ENCODE assay signal across 8 mouse cellular contexts in the genomic region with DNA sequence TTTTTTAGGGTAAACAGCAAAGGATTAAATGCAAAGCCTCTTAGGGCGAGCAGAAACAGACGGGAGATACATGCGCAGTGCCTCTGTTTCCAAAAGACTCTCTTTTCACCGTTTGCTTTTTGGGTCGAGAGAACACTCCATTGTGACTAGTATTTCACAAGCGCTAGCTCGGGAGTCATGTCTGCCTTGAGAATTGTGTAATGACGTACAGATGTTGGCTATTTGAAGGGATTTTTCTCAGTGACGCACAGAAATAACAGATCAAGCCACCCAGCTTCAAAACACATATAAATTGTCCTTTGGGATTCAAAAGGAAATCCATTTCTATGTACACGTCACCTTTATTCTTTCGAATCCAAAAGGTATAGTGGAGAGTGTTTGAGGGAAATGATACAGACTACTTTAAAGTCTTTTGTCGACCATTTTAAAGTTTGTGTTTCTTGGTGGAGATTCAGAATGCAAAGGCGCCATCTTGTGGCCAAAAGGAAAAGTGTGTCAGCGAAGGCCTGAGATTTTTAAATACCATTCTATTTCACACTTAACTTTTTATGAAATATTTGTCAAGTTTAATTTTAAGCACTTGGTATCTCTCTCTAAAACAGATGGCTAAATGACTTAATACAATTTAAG.
DNase-seq lines count a peak whose midpoint lies in the region; ATAC-seq and TF ChIP-seq lines count a peak whose summit lies in the region.

No protein-coding gene starts in this region.

- H3K4me2 ChIP-seq in midbrain, postnatal 0 days (ENCODE audit: low read depth, low read length, poor library complexity, severe bottlenecking), result peak overlapping the region; percentile 37

- DNase-seq in kidney, adult 2 months, result peak; percentile 23
- no peak for DNase-seq in kidney, adult 11 months
- peak; percentile 54 for DNase-seq in MEL (ENCODE audit: low read depth, low spot score)
- peak; percentile 70 to 75 for DNase-seq in cerebellum, postnatal 10 days
- DNase-seq in gonadal fat pad, adult 2 months (ENCODE audit: low read depth), result peak; percentile 13
- DNase-seq in left cerebral cortex, postnatal 36 days (ENCODE audit: low spot score in 2 of 2), result peak; percentile 23 to 43
- peak; percentile 64 for DNase-seq in midbrain, postnatal 0 days (ENCODE audit: low spot score)

- no peaks in the 10 kb centered on the region for H3K4me1 ChIP-seq in kidney, adult 2 months (ENCODE audit: control insufficient read depth, insufficient read depth, low read length)
- no peaks in the 10 kb centered on the region for H3K4me1 ChIP-seq in MEL (ENCODE audit: control insufficient read depth in 1 of 2, insufficient read depth in 2 of 2, low read length in 2 of 2)
- no peaks in the 10 kb centered on the region for H3K4me1 ChIP-seq in midbrain, postnatal 0 days (ENCODE audit: insufficient read depth, low read length)

- no peak for TF ChIP-seq POLR2A in kidney, adult 2 months (IDR thresholded peaks at IDR 0.05; ENCODE audit: low read depth, low read length)
- no peak for TF ChIP-seq POLR2A in MEL (IDR thresholded peaks at IDR 0.05; ENCODE audit: control insufficient read depth in 1 of 2, insufficient read depth in 1 of 2, low read depth in 1 of 2, low read length in 2 of 2, poor library complexity in 1 of 2)

- H3K27ac ChIP-seq in kidney, adult 2 months (ENCODE audit: insufficient read depth, low read depth, low read length), result no peak overlapping the region
- no peak overlapping the region for H3K27ac ChIP-seq in MEL (ENCODE audit: control insufficient read depth, low read depth, low read length)
- no peak overlapping the region for H3K27ac ChIP-seq in midbrain, postnatal 0 days (ENCODE audit: low read depth, low read length)

- no peaks in the 10 kb centered on the region for H3K79me2 ChIP-seq in MEL (ENCODE audit: control insufficient read depth, insufficient read depth, low read length, poor library complexity)

- H3K27me3 ChIP-seq in kidney, adult 2 months (replicated peaks; ENCODE audit: control insufficient read depth, insufficient read depth, low read length), result no peaks in the 10 kb centered on the region
- H3K27me3 ChIP-seq in MEL (ENCODE audit: control insufficient read depth in 1 of 2, insufficient read depth in 2 of 2, low read length in 2 of 2), result no peaks in the 10 kb centered on the region
- H3K27me3 ChIP-seq in midbrain, postnatal 0 days (ENCODE audit: insufficient read depth, low read length), result no peaks in the 10 kb centered on the region

- no peak for TF ChIP-seq EP300 in MEL (IDR thresholded peaks at IDR 0.05; ENCODE audit: low read depth in 1 of 2, low read length in 2 of 2)

- TF ChIP-seq CTCF in kidney, adult 2 months (conservative IDR thresholded peaks at IDR 0.05; ENCODE audit: insufficient read depth, insufficient read length, low read depth, low read length), result 0 out of 2 replicates have a peak, but pooled peaks have one; percentile 14
- TF ChIP-seq CTCF in MEL (IDR thresholded peaks at IDR 0.05 in 2 of 3, conservative IDR thresholded peaks at IDR 0.05 in 1 of 3; ENCODE audit: control insufficient read depth in 1 of 3, insufficient read depth in 1 of 3, low read depth in 2 of 3, low read length in 3 of 3, poor library complexity in 1 of 3, severe bottlenecking in 1 of 3), result peak; percentile 62 to 77 (median 64)
- peak; percentile 91 for TF ChIP-seq CTCF in midbrain, postnatal 0 days (IDR thresholded peaks at IDR 0.05)

- no peak for ATAC-seq in midbrain, postnatal 0 days (ENCODE audit: low FRiP score)
- ATAC-seq in erythroid progenitor cell, adult 5-6 weeks (replicated peaks; ENCODE audit: low FRiP score, poor library complexity, severe bottlenecking), result no peak

- H3K9me3 ChIP-seq in MEL (replicated peaks; ENCODE audit: insufficient read depth, low read length), result no peaks in the 10 kb centered on the region
- H3K9me3 ChIP-seq in midbrain, postnatal 0 days (ENCODE audit: low read length), result no peaks in the 10 kb centered on the region

- TF ChIP-seq RAD21 in MEL (IDR thresholded peaks at IDR 0.05; ENCODE audit: low read depth, low read length), result peak; percentile 79

- H3K9ac ChIP-seq in MEL (ENCODE audit: control insufficient read depth, low read depth, low read length, poor library complexity, severe bottlenecking), result no peak overlapping the region
- H3K9ac ChIP-seq in midbrain, postnatal 0 days (replicated peaks; ENCODE audit: low read length, poor library complexity, severe bottlenecking), result no peak overlapping the region

- H3K36me3 ChIP-seq in kidney, adult 2 months (ENCODE audit: control insufficient read depth, insufficient read depth, low read length), result no peaks in the 10 kb centered on the region
- no peaks in the 10 kb centered on the region for H3K36me3 ChIP-seq in MEL (ENCODE audit: control insufficient read depth in 1 of 2, insufficient read depth in 2 of 2, low read length in 2 of 2)
- H3K36me3 ChIP-seq in midbrain, postnatal 0 days (ENCODE audit: insufficient read depth, low read length), result no peaks in the 10 kb centered on the region

- WGBS in kidney, adult 2 months, result 48% methylated on average over 14 of the region's 14 CpGs
- WGBS in midbrain, postnatal 0 days, result 36% methylated on average over 14 of the region's 14 CpGs

- intact Hi-C loops in left cerebral cortex, postnatal 36 days (cut with DNase I), result loop anchor here (2.0 to 10.0 kb wide), 2 partner anchors 214 to 1804 kb away; no protein-coding TSS in a partner anchor

- no peak overlapping the region for H3K4me3 ChIP-seq in kidney, adult 2 months (ENCODE audit: insufficient read depth, low read depth, low read length)
- no peak overlapping the region for H3K4me3 ChIP-seq in MEL (ENCODE audit: control insufficient read depth in 1 of 2, insufficient read depth in 1 of 2, low read depth in 2 of 2, low read length in 2 of 2)
- H3K4me3 ChIP-seq in midbrain, postnatal 0 days (ENCODE audit: low read depth, low read length), result peak overlapping the region; percentile 13; the same call in 1 of the 2 replicates

TF ChIP-seq in MEL, 35 proteins besides CTCF, POLR2A, EP300 and RAD21:
- TF ChIP-seq MYB (IDR thresholded peaks at IDR 0.05; ENCODE audit: low read depth, low read length) (no peak), E2F4 (IDR thresholded peaks at IDR 0.05; ENCODE audit: borderline replicate concordance, low read depth, low read length) (no peak), UBTF (IDR thresholded peaks at IDR 0.05; ENCODE audit: borderline replicate concordance, insufficient read depth, low read depth, low read length) (no peak), TCF12 (IDR thresholded peaks at IDR 0.05; ENCODE audit: low read depth, low read length) (no peak), MXI1 (IDR thresholded peaks at IDR 0.05; ENCODE audit: low read depth, low read length) (no peak), ZC3H11A (IDR thresholded peaks at IDR 0.05; ENCODE audit: low read depth, low read length) (peak; percentile 48), USF1 (IDR thresholded peaks at IDR 0.05; ENCODE audit: low read depth, low read length) (no peak), ZNF384 (IDR thresholded peaks at IDR 0.05; ENCODE audit: low read depth, low read length) (no peak), SMC3 (IDR thresholded peaks at IDR 0.05; ENCODE audit: low read depth, low read length) (peak; percentile 83), TAL1 (IDR thresholded peaks at IDR 0.05; ENCODE audit: low read length) (no peak), KAT2A (conservative IDR thresholded peaks at IDR 0.05; ENCODE audit: low read depth, low read length) (no peak), MAZ (IDR thresholded peaks at IDR 0.05; ENCODE audit: low read depth, low read length) (no peak)

Comparison
In these comparisons a context has a peak if more than half of its experiments do, and no peak if none do; other contexts are left out.
1. CTCF ChIP-seq: peak in every context shown above with its lines; median percentile 91 in midbrain, postnatal 0 days; 64 in MEL; 14 in kidney, adult 2 months.